Mouse (Mus musculus): ENCODE results near the gene Ank2.

DNA sequence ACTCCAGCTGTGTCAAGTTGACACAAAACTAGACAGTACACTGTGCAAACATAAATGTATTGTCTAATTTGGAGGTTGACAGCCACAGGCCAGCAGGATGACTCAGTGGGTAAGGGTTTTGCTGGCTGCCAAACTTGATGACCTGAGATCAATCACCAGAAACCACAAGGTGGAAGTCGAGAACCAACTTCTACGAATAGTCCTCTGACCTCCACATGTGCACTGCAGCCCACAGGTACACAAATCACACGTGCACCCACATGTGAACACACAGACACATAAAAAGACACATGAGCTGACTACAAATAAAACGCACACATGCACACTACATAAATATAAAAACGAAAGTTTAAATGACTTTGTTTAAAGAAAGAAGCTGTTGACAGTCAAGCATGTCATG lies 177.5 kb downstream of the Ank2 start:
- no peak for TF ChIP-seq EP300 (IDR thresholded peaks at IDR 0.05)
- no peak for TF ChIP-seq CTCF (IDR thresholded peaks at IDR 0.05)

Data from lung, postnatal 0 days (tissue).